Mouse (Mus musculus): Measurements from ENCODE around the gene Satb2.

DNA sequence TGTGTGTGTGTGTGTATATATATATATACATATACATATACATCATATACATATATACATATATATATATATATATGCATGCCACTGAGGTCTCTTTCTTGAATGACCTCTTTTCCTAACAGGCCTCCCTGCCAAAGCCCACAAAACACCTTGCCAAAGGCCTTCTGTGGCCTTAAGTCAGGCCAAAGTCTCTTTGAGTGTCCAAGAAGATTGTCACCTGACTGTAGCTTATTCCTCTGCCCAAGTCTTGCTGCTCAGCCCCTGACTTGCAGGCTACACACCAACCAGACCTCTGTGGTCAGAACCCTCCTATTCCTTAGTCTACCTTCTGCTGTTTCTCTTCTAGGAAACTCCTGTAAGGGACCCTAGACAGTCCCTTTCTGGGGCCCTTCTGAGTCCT is 164.9 kb downstream of the Satb2 start:
- TF ChIP-seq GATA1 (IDR thresholded peaks at IDR 0.05; ENCODE audit: borderline replicate concordance, low read length) (no peak), FLI1 (IDR thresholded peaks at IDR 0.05; ENCODE audit: low read length) (no peak)

Measured in megakaryocyte, embryonic 14.5 days (primary cell).